Mouse (Mus musculus): ENCODE data around the gene Hyal3. TPM values are rescaled to one million over a fixed set of nuclear protein-coding genes. Genes with fewer than 3 reads are reported as not detected.

Hyal3 gene
- polyA plus RNA-seq, 1 experiment from 2014 or later = 1.2 TPM

DNA sequence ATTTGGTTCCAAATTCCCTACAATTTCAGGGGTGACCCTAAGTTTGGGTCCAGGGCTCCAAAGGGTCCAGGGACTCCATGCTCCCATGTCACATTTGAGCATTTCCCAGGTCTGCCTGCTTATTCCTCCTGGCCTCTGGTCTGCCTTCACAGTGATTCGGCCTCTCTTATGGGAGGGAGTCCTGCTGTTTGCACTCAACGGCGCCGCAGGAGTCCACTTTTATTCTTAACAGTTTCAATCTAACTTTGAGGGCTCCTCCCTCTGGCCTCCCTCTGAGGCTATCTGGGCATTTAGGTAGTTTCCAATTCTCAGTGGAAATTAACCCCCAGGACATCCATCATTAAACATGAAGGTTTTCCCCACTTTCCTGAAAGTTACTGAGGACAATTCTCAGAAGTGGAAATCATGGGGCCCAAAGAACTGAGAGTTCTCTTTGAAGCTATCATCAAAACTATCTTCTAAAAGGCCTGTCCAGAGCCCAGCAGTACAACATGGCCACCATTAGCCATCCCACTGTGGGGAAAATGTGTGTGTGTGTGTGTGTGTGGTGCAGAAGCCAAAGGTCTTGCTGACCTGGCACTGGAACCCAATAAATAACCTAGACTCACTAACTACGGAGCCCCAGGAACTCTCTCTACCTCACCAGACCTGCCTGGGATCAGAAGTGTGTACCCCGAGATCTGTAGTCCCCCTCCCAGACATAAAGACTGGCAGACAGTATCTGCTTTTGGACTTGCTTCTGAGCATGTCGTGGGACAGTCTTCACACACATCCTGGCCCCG is 13.9 kb downstream of the Hyal3 start:
- Histone ChIP-seq H3K4me1 (no peaks in the 10 kb centered on the region), H3K4me2 (replicated peaks) (no peak overlapping the region), H3K36me3 (peaks cover 41% of the 10 kb centered on the region), H3K9ac (no peak overlapping the region), H3K27me3 (no peaks in the 10 kb centered on the region; the same call in 1 of the 2 replicates), H3K9me3 (replicated peaks) (no peaks in the 10 kb centered on the region), H3K27ac (no peak overlapping the region), H3K4me3 (no peak overlapping the region)
- ATAC-seq (ENCODE audit: low FRiP score) = no peak
- 74% methylated on average over 8 of the region's 8 CpGs for WGBS

DNA sequence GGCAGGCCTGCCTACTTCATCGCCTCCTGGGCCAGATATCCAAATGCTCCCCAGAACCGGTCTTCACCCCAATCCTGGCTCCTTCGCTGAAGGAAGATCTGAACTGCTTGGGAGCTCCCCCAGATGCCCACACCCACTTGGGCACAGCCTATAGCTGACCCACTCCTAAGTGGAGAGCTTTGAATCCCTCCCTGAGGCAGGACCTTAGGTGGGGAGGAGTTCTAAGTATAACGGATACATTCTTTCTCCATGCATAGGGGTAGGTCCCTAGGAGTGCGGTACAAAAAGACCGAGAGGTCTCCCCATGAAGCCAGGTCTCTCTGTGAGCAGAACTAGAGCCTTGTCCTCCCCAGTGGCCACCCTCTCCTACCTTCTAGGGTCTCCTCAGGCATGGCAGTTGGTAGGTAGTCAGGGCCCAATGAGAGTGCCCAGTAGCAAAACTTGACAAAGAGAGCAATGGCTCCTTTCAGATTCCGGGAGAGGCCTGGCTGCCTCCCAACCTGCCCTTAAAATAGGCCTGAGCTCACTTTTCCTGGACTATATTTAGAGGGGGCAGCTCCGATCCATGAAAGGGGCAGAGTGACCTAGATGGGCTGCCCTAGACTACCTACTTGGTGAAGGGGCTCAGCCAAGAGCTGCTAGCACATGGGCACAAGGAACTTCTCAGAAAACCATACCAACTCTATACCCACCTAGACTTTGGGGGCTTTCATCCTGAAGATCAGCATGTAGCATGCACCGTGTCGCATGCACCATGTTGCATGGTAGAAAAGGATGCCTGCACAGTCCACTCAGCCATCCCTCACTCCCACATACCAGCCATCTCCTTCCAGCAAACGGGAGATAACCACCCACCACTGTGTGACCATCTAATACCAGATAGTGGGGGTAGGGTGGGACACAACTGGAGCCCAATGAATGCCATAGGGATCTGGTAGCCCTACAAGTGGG is 16.3 kb downstream of the Hyal3 start:
- no peak overlapping the region for H3K4me2 ChIP-seq (replicated peaks)
- peaks cover 4% of the 10 kb centered on the region; the same call in 1 of the 2 replicates for H3K27me3 ChIP-seq
- no peak overlapping the region for H3K4me3 ChIP-seq
- H3K27ac ChIP-seq = no peak overlapping the region
- no peak overlapping the region for H3K9ac ChIP-seq
- 88% methylated on average over 11 of the region's 11 CpGs for WGBS
- H3K9me3 ChIP-seq (replicated peaks) = no peaks in the 10 kb centered on the region
- no peak for ATAC-seq (ENCODE audit: low FRiP score)
- H3K36me3 ChIP-seq = peaks cover 19% of the 10 kb centered on the region
- no peaks in the 10 kb centered on the region for H3K4me1 ChIP-seq

GRCm38 (mm10) chr9:107598385-107598784 is 17.8 kb downstream of the Hyal3 start:
- Histone ChIP-seq H3K4me1 (peaks cover 8% of the 10 kb centered on the region; the same call in 1 of the 2 replicates), H3K27ac (no peak overlapping the region), H3K9me3 (replicated peaks) (no peaks in the 10 kb centered on the region), H3K4me3 (no peak overlapping the region), H3K36me3 (peaks cover 4% of the 10 kb centered on the region), H3K27me3 (peaks cover 4% of the 10 kb centered on the region; the same call in 1 of the 2 replicates), H3K4me2 (replicated peaks) (no peak overlapping the region), H3K9ac (no peak overlapping the region)
- ATAC-seq (ENCODE audit: low FRiP score) = no peak
- 82% methylated on average over 5 of the region's 5 CpGs for WGBS

- Histone ChIP-seq H3K27me3 (peaks cover 4% of the 10 kb centered on the region; the same call in 1 of the 2 replicates), H3K27ac (no peak overlapping the region), H3K9me3 (replicated peaks) (no peaks in the 10 kb centered on the region), H3K9ac (no peak overlapping the region), H3K36me3 (no peaks in the 10 kb centered on the region; the same call in 1 of the 2 replicates), H3K4me3 (no peak overlapping the region), H3K4me2 (replicated peaks) (no peak overlapping the region), H3K4me1 (peaks cover 13% of the 10 kb centered on the region)
- no peak for ATAC-seq (ENCODE audit: low FRiP score)
- 89% methylated on average over 9 of the region's 9 CpGs for WGBS
Measured at GRCm38 (mm10) chr9:107599433-107599832, 18.8 kb downstream of the Hyal3 start.

- H3K4me2 ChIP-seq (replicated peaks) = no peak overlapping the region
Measured at GRCm38 (mm10) chr9:107599842-107600241, 19.2 kb downstream of the Hyal3 start.

DNA sequence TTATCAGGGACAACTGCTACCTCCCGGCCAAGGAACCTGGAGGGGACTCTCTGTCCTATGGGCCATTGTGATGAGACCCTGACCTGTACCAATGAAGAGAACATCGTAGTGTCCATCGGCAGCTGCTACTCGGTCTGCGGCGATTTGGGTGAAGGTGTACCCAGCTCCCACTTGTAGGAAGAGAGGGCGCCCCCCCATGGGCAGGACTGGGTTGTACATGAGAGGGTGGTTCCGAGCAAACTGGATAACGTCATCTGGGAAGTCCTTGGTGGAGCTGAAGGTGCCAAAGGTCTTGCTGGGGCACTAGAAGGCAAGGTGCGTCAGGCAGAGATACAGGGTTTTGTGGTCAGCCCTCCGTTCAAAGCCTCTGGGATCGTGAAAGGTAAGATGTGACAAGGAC is 20.1 kb downstream of the Hyal3 start:
- no peak overlapping the region for H3K27ac ChIP-seq
- ATAC-seq (ENCODE audit: low FRiP score) = no peak
- no peaks in the 10 kb centered on the region for H3K9me3 ChIP-seq (replicated peaks)
- peaks cover 4% of the 10 kb centered on the region; the same call in 1 of the 2 replicates for H3K27me3 ChIP-seq
- H3K36me3 ChIP-seq = no peaks in the 10 kb centered on the region
- H3K4me2 ChIP-seq (replicated peaks) = no peak overlapping the region
- 76% methylated on average over 12 of the region's 12 CpGs for WGBS
- H3K9ac ChIP-seq = no peak overlapping the region
- peaks cover 24% of the 10 kb centered on the region for H3K4me1 ChIP-seq
- no peak overlapping the region for H3K4me3 ChIP-seq

More at GRCm38 (mm10) chr9:107599842-107600241, 19.2 kb downstream of the Hyal3 start:
- Histone ChIP-seq H3K4me1 (peaks cover 17% of the 10 kb centered on the region), H3K9me3 (replicated peaks) (no peaks in the 10 kb centered on the region), H3K9ac (0 out of 2 replicates have a peak overlapping the region, but pooled peaks have one; percentile 6), H3K36me3 (no peaks in the 10 kb centered on the region), H3K27me3 (peaks cover 4% of the 10 kb centered on the region; the same call in 1 of the 2 replicates), H3K4me3 (no peak overlapping the region), H3K27ac (no peak overlapping the region)
- 76% methylated on average over 14 of the region's 14 CpGs for WGBS
- no peak for ATAC-seq (ENCODE audit: low FRiP score)

GRCm38 (mm10) chr9:107601275-107601674 is 20.7 kb downstream of the Hyal3 start:
- no peaks in the 10 kb centered on the region for H3K36me3 ChIP-seq
- H3K9me3 ChIP-seq (replicated peaks) = no peaks in the 10 kb centered on the region
- H3K27me3 ChIP-seq = peaks cover 4% of the 10 kb centered on the region; the same call in 1 of the 2 replicates
- H3K4me1 ChIP-seq = peaks cover 25% of the 10 kb centered on the region
- no peak overlapping the region for H3K27ac ChIP-seq
- no peak overlapping the region for H3K9ac ChIP-seq
- no peak overlapping the region for H3K4me3 ChIP-seq
- no peak for ATAC-seq (ENCODE audit: low FRiP score)
- whole genome bisulfite sequencing = 89% methylated on average over 11 of the region's 11 CpGs
- H3K4me2 ChIP-seq (replicated peaks) = no peak overlapping the region

- Histone ChIP-seq H3K27ac (0 out of 2 replicates have a peak overlapping the region, but pooled peaks have one; percentile 9), H3K4me1 (peaks cover 33% of the 10 kb centered on the region), H3K4me2 (replicated peaks) (no peak overlapping the region), H3K36me3 (no peaks in the 10 kb centered on the region), H3K9me3 (replicated peaks) (no peaks in the 10 kb centered on the region), H3K9ac (no peak overlapping the region), H3K4me3 (no peak overlapping the region), H3K27me3 (peaks cover 4% of the 10 kb centered on the region; the same call in 1 of the 2 replicates)
- peak; percentile 68; the same call in 1 of the 2 replicates for ATAC-seq (ENCODE audit: low FRiP score)
- WGBS = 12% methylated on average over 10 of the region's 10 CpGs
Measured at GRCm38 (mm10) chr9:107602068-107602648, 21.5 kb downstream of the Hyal3 start.

GRCm38 (mm10) chr9:107603251-107603650 is 22.6 kb downstream of the Hyal3 start:
- Histone ChIP-seq H3K27ac (no peak overlapping the region), H3K9ac (no peak overlapping the region), H3K4me2 (replicated peaks) (no peak overlapping the region), H3K4me3 (no peak overlapping the region), H3K4me1 (peaks cover 44% of the 10 kb centered on the region), H3K9me3 (replicated peaks) (no peaks in the 10 kb centered on the region), H3K36me3 (no peaks in the 10 kb centered on the region), H3K27me3 (peaks cover 6% of the 10 kb centered on the region; the same call in 1 of the 2 replicates)
- ATAC-seq (ENCODE audit: low FRiP score) = no peak
- WGBS = 77% methylated on average over 6 of the region's 6 CpGs

GRCm38 (mm10) chr9:107605041-107605661 is 24.5 kb downstream of the Hyal3 start:
- peaks cover 59% of the 10 kb centered on the region for H3K4me1 ChIP-seq
- peak overlapping the region; percentile 39 for H3K4me2 ChIP-seq (replicated peaks)
- 38% methylated on average over 22 of the region's 23 CpGs for WGBS
- peak overlapping the region; percentile 17; the same call in 1 of the 2 replicates for H3K4me3 ChIP-seq
- no peaks in the 10 kb centered on the region for H3K9me3 ChIP-seq (replicated peaks)
- H3K27me3 ChIP-seq = peaks cover 3% of the 10 kb centered on the region; the same call in 1 of the 2 replicates
- H3K36me3 ChIP-seq = no peaks in the 10 kb centered on the region
- H3K9ac ChIP-seq = peak overlapping the region; percentile 38; the same call in 1 of the 2 replicates
- no peak for ATAC-seq (ENCODE audit: low FRiP score)
- H3K27ac ChIP-seq = no peak overlapping the region

- 8% methylated on average over 9 of the region's 9 CpGs for WGBS
- peak overlapping the region; percentile 1; the same call in 1 of the 2 replicates for H3K9ac ChIP-seq
- no peak for ATAC-seq (ENCODE audit: low FRiP score)
- peak overlapping the region; percentile 1; the same call in 1 of the 2 replicates for H3K27ac ChIP-seq
- H3K4me2 ChIP-seq (replicated peaks) = peak overlapping the region; percentile 32
- H3K4me3 ChIP-seq = no peak overlapping the region
- no peaks in the 10 kb centered on the region for H3K9me3 ChIP-seq (replicated peaks)
- peaks cover 3% of the 10 kb centered on the region; the same call in 1 of the 2 replicates for H3K27me3 ChIP-seq
- peaks cover 67% of the 10 kb centered on the region for H3K4me1 ChIP-seq
- no peaks in the 10 kb centered on the region for H3K36me3 ChIP-seq
Measured at GRCm38 (mm10) chr9:107606591-107606990, 26.0 kb downstream of the Hyal3 start.

Measured in hindbrain, embryonic 12.5 days (tissue).